Mouse (Mus musculus) layer of hippocampus, postnatal 36 days (tissue): ENCODE measurements around the gene Cxcr4. TPM values are rescaled to one million over a fixed set of nuclear protein-coding genes. Genes with fewer than 3 reads are reported as not detected.
A peak's percentile ranks its signal among the peaks of the same experiment; 100 is the strongest.
"Not testable (repeated sequence)": the region's sequence is repeated elsewhere in the genome, so short reads cannot be mapped to it uniquely, and the experiment has no call there.

Experiments used
- DNase-seq, 2 experiments: peaks; one replicate each; pipeline ENCODE4 v3.0.0; 2022
- total RNA-seq, 2 experiments: library from RNA; stranded (reverse); gene quantifications; 2 replicates each; pipeline ENCODE4 v1.2.3; 2021

Cxcr4 gene
- total RNA-seq, 2 experiments from 2014 or later = 5.9 to 6.1 TPM

- DNase-seq = no peak
These were observed 5.2 kb upstream of the Cxcr4 start for GRCm38 (mm10) chr1:128597209-128597782.

GRCm38 (mm10) chr1:128595528-128595927 is 3.4 kb upstream of the Cxcr4 start:
- no peak for DNase-seq

- DNase-seq = no peak
These were observed 3.0 kb upstream of the Cxcr4 start for GRCm38 (mm10) chr1:128595105-128595420.

- DNase-seq = no peak
These were observed 2.4 kb upstream of the Cxcr4 start for GRCm38 (mm10) chr1:128594353-128595104.

- DNase-seq = peak; percentile 70 to 78
These were observed 938 bp upstream of the Cxcr4 start for GRCm38 (mm10) chr1:128592961-128593501.

GRCm38 (mm10) chr1:128591721-128592210 is 327 bp downstream of the Cxcr4 start:
- DNase-seq = no peak

- DNase-seq = peak in 1 of 2 experiments; percentile 26
These were observed 1.0 kb downstream of the Cxcr4 start for GRCm38 (mm10) chr1:128590816-128591720.

GRCm38 (mm10) chr1:128590011-128590410 is 2.1 kb downstream of the Cxcr4 start:
- no peak for DNase-seq

GRCm38 (mm10) chr1:128589488-128589887 is 2.6 kb downstream of the Cxcr4 start:
- no peak for DNase-seq

GRCm38 (mm10) chr1:128588337-128588736 is 3.8 kb downstream of the Cxcr4 start:
- no peak for DNase-seq

- DNase-seq = no peak
These were observed 4.9 kb downstream of the Cxcr4 start for GRCm38 (mm10) chr1:128586928-128587780.

- DNase-seq = no peak
These were observed 5.7 kb downstream of the Cxcr4 start for GRCm38 (mm10) chr1:128586162-128586927.

GRCm38 (mm10) chr1:128585396-128586161 is 6.5 kb downstream of the Cxcr4 start:
- no peak for DNase-seq

GRCm38 (mm10) chr1:128584716-128585115 is 7.4 kb downstream of the Cxcr4 start:
- DNase-seq = not testable (repeated sequence)

GRCm38 (mm10) chr1:128583279-128583872 is 8.7 kb downstream of the Cxcr4 start:
- no peak for DNase-seq

- DNase-seq = no peak
These were observed 11.8 kb downstream of the Cxcr4 start for GRCm38 (mm10) chr1:128580321-128580720.

GRCm38 (mm10) chr1:128578454-128578853 is 13.6 kb downstream of the Cxcr4 start:
- no peak for DNase-seq

- no peak for DNase-seq
These were observed 17.0 kb downstream of the Cxcr4 start for GRCm38 (mm10) chr1:128575096-128575495.

- DNase-seq = no peak
These were observed 21.1 kb downstream of the Cxcr4 start for GRCm38 (mm10) chr1:128571033-128571432.
